Mouse (Mus musculus) stomach, embryonic 15.5 days (tissue): ENCODE data around the gene Rap1b. TPM values are rescaled to one million over a fixed set of nuclear protein-coding genes. Genes with fewer than 3 reads are reported as not detected.

Experiments used
- ATAC-seq: fragments of 200-750 bp; cut with Nextera tagmentation; 2 replicates; pipeline ENCODE4 v1.8.0; 2017; ENCODE audit warnings: low read depth, moderate number of reproducible peaks, moderate TSS enrichment; ENCODE audit not compliant: insufficient read depth, low FRiP score
- H3K27ac ChIP-seq: fragments of 300-500 bp; sonication (generic); 2 replicates; pipeline ENCODE4 v1.5.1; 2015; ENCODE audit warnings: mild to moderate bottlenecking, inconsistent platforms
- H3K27me3 ChIP-seq: fragments of 300-500 bp; sonication (generic); replicated peaks from 2 replicates; pipeline ENCODE4 v1.6.1; 2015; ENCODE audit warnings: inconsistent platforms
- H3K36me3 ChIP-seq: fragments of 300-500 bp; sonication (generic); 2 replicates; pipeline ENCODE4 v1.6.1; 2015; ENCODE audit warnings: inconsistent platforms
- H3K4me1 ChIP-seq: fragments of 300-500 bp; sonication (generic); 2 replicates; pipeline ENCODE4 v1.6.1; 2015; ENCODE audit warnings: inconsistent platforms
- H3K4me2 ChIP-seq: fragments of 300-500 bp; sonication (generic); 2 replicates; pipeline ENCODE4 v1.6.1; 2015; ENCODE audit warnings: mild to moderate bottlenecking, inconsistent platforms
- H3K4me3 ChIP-seq: fragments of 300-500 bp; sonication (generic); replicated peaks from 2 replicates; pipeline ENCODE4 v1.5.1; 2015; ENCODE audit warnings: inconsistent platforms
- H3K9ac ChIP-seq: fragments of 300-500 bp; sonication (generic); 2 replicates; pipeline ENCODE4 v1.6.1; 2015; ENCODE audit warnings: inconsistent platforms
- H3K9me3 ChIP-seq: fragments of 300-500 bp; sonication (generic); 2 replicates; pipeline ENCODE4 v1.6.1; 2016; ENCODE audit warnings: inconsistent platforms
- WGBS: fragments of 180-500 bp; shearing (Covaris S2); methylation state at CpG from one replicate; pipeline ENCODE4 v1.1.7; 2015; 5-methylcytosine and 5-hydroxymethylcytosine counted together
- polyA plus RNA-seq: library from polyadenylated mRNA; unstranded; fragments of >200 nt; fragmentation: Nextera tagmentation; extraction: Ambion mirVana; gene quantifications from 2 replicates; pipeline ENCODE4 v1.2.1, GENCODE M21; 2015

Rap1b gene
- polyA plus RNA-seq, 1 experiment from 2014 or later, result 177 TPM

DNA sequence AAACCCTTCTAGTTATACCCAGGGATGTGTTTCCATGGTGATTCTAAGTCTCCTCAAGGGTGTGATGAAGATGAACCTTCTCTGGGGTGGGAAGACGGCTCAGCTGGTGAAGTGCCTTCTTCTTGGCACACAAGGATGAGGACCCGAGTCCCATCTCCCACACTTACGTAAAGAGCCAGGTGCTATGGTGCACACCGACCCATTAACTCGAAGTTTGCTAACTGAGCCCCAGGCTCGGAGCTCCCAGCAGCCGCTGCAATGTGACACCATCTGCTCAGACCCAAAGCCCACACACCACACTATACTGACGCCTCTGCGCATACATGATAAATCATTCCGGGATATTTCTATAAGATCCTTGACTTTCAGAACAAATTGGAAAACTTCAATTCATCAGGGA lies 29.1 kb upstream of the Rap1b start:
- Histone ChIP-seq H3K4me3 (no peak overlapping the region), H3K27ac (no peak overlapping the region), H3K9ac (no peak overlapping the region), H3K4me1 (no peaks in the 10 kb centered on the region), H3K36me3 (no peaks in the 10 kb centered on the region), H3K4me2 (no peak overlapping the region), H3K27me3 (no peaks in the 10 kb centered on the region), H3K9me3 (no peaks in the 10 kb centered on the region)
- WGBS, result 68% methylated on average over 10 of the region's 10 CpGs
- no peak for ATAC-seq

DNA sequence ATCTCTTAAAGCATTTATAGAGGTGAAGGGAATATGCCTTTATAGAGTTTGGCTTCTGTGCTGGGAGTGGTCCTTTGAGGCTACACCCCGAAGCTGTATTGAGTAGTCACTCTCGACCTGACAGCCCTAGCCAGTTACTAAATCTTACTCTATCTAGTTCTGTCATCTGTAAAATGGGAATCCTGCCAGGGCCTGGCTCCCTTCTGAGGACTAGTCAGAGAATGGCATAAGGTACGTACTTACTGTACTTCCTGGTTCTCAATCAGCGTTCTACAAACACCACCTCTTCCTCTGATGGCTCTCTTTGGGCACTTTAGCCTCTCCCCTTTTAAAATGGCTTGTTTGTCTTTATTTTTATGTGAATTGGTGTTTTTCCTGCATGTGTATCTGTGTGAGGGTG lies 28.1 kb upstream of the Rap1b start:
- no peaks in the 10 kb centered on the region for H3K27me3 ChIP-seq
- no peak overlapping the region for H3K27ac ChIP-seq
- H3K9me3 ChIP-seq, result no peaks in the 10 kb centered on the region
- no peak overlapping the region for H3K4me3 ChIP-seq
- WGBS, result 73% methylated on average over 4 of the region's 4 CpGs
- H3K4me2 ChIP-seq, result no peak overlapping the region
- ATAC-seq, result no peak
- no peaks in the 10 kb centered on the region for H3K4me1 ChIP-seq
- no peak overlapping the region for H3K9ac ChIP-seq
- H3K36me3 ChIP-seq, result no peaks in the 10 kb centered on the region

DNA sequence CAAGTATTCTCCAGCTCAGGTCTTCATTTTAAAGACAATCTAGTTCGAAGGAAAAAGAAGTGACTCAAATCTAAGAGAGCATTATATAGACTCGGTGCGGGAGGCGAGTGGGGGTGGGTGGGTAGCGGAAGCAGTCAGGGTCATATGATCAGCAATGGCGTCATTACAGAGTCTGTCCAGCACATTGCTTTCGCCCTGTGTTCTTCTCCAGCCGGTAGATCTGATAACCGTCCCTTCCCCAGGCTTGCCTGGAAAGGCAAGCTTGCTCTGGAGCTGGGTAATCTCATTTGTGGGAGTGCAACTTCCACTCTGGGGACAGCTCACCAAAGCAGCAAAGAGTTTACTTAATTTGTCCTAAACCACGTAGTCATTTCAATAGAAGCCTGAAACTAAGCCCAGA lies 26.6 kb upstream of the Rap1b start:
- no peak for ATAC-seq
- Histone ChIP-seq H3K4me1 (no peaks in the 10 kb centered on the region), H3K27ac (no peak overlapping the region), H3K27me3 (no peaks in the 10 kb centered on the region), H3K9me3 (no peaks in the 10 kb centered on the region), H3K9ac (no peak overlapping the region), H3K4me3 (no peak overlapping the region), H3K4me2 (no peak overlapping the region), H3K36me3 (no peaks in the 10 kb centered on the region)
- 68% methylated on average over 10 of the region's 10 CpGs for WGBS

DNA sequence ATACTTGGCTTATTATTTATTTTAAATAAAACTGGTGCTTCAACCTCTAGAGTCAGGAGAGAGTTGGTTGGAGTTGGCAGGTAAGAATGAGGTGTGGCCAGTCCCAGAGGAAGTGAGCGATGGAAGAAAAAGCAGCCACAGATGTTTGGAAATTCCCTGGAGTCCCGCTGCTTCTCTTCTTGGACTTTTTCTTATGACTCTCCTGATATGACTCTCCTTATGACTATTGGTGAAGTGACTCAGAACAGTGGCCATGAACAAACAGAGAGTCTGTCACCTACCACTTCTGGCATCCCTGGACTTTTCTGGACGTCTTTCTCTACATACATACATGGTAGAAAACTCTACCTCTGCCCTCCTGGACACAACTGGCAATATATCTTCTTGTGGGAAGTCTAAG lies 21.5 kb upstream of the Rap1b start:
- Histone ChIP-seq H3K9ac (no peak overlapping the region), H3K27ac (no peak overlapping the region), H3K4me1 (no peaks in the 10 kb centered on the region), H3K36me3 (no peaks in the 10 kb centered on the region), H3K9me3 (no peaks in the 10 kb centered on the region), H3K4me2 (no peak overlapping the region), H3K27me3 (no peaks in the 10 kb centered on the region), H3K4me3 (no peak overlapping the region)
- no peak for ATAC-seq
- 83% methylated on average over 3 of the region's 3 CpGs for WGBS

DNA sequence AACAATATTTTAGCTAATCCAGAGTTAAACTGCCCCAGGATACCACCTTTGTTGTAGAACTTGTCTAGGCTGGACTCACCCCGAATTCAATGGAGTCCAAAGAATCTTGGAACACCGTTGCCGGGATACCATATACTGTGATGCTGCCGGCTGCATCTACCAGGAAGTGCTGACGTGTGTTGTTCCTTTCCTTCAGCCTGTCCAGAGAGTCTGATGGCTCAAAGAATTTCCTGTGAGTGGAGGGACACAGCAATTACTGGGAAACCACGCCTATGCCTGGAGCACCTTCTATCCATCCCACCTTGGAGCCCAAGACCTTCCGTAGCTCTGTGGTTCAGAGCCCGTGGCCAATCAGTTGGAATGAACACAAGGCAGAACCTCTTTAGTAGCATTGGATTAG lies 20.8 kb upstream of the Rap1b start:
- Histone ChIP-seq H3K9ac (no peak overlapping the region), H3K9me3 (no peaks in the 10 kb centered on the region), H3K4me3 (no peak overlapping the region), H3K4me1 (no peaks in the 10 kb centered on the region), H3K36me3 (no peaks in the 10 kb centered on the region), H3K27ac (no peak overlapping the region), H3K27me3 (no peaks in the 10 kb centered on the region), H3K4me2 (no peak overlapping the region)
- ATAC-seq, result no peak
- 74% methylated on average over 8 of the region's 8 CpGs for WGBS

DNA sequence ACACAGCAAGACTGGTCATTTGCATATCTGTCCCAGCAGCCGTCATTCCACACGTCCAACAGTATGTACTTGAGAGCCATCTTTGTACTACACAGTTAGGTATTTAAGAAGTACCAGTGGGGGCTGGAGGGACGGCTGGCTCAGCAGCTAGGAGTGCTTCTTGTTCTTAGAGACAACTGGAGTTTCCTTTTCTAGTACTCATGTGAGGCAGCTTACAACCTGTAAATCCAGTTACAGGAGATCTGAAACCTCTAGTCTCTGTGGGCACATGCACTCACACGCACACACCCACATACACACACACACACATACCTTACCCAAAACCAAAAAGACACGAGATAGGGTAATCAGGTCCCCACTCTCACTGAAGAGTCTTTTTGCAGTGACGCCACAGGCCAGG lies 18.9 kb upstream of the Rap1b start:
- 63% methylated on average over 6 of the region's 6 CpGs for WGBS
- H3K4me1 ChIP-seq, result 0 out of 2 replicates have a peak, but pooled peaks cover 2% of the 10 kb centered on the region
- H3K4me3 ChIP-seq, result no peak overlapping the region
- H3K4me2 ChIP-seq, result no peak overlapping the region
- H3K9me3 ChIP-seq, result no peaks in the 10 kb centered on the region
- no peak overlapping the region for H3K9ac ChIP-seq
- no peaks in the 10 kb centered on the region for H3K27me3 ChIP-seq
- no peaks in the 10 kb centered on the region for H3K36me3 ChIP-seq
- ATAC-seq, result no peak
- H3K27ac ChIP-seq, result no peak overlapping the region

DNA sequence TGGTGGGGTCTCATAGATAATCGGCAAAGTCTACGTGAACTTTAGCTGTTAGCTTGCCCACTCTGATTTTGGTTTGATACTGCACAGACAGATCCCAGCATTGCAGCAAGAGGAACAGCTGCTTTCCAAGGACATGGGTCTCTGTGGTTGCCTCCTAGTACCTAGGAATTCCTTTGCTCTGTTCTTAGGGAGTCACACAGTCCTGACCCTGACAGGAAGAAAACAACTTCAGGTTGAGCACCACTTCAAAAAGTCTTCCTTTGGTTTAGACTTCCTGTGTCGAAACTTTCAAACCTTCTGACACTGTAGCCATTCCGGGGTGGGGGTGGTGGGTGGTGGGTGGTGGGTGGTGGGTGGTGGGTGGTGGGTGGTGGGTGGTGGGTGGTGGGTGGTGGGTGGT lies 18.4 kb upstream of the Rap1b start:
- H3K4me3 ChIP-seq, result no peak overlapping the region
- H3K4me2 ChIP-seq, result no peak overlapping the region
- no peak for ATAC-seq
- no peaks in the 10 kb centered on the region for H3K27me3 ChIP-seq
- no peaks in the 10 kb centered on the region for H3K9me3 ChIP-seq
- H3K27ac ChIP-seq, result no peak overlapping the region
- 80% methylated on average over 4 of the region's 4 CpGs for WGBS
- no peaks in the 10 kb centered on the region for H3K36me3 ChIP-seq
- no peak overlapping the region for H3K9ac ChIP-seq
- 0 out of 2 replicates have a peak, but pooled peaks cover 2% of the 10 kb centered on the region for H3K4me1 ChIP-seq

DNA sequence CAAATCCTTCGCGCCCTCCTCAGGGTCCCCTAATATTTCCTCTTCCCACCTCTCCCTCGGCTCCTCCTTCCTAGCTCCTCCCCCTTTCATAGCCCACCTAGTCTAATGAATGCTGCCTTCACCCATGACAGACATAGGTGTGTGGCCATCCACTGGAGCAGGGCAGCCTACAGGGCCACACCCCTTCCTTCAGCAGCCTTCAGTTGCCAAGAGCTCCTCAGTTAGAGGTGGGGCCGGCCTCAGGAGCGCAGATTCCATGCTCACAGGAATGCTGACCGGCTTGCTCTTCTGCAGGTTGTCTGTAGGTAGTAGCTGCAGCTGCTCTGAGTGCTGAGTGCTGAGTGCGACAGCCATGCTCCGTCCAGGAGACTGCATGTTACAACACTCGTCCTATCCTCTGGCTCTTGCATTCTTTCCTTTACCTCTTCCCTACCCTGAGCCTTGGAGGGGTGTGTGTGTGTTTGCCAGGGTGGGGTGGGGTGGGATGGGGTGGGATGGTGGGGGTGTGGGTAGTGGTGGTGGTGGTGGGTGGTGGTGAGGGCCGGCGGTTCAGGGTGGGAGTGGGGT lies 16.3 kb upstream of the Rap1b start:
- H3K9me3 ChIP-seq, result no peaks in the 10 kb centered on the region
- H3K4me2 ChIP-seq, result no peak overlapping the region
- H3K27me3 ChIP-seq, result no peaks in the 10 kb centered on the region
- ATAC-seq, result peak; percentile 83
- WGBS, result 64% methylated on average over 11 of the region's 11 CpGs
- no peak overlapping the region for H3K27ac ChIP-seq
- no peaks in the 10 kb centered on the region for H3K36me3 ChIP-seq
- no peak overlapping the region for H3K9ac ChIP-seq
- 0 out of 2 replicates have a peak, but pooled peaks cover 2% of the 10 kb centered on the region for H3K4me1 ChIP-seq
- H3K4me3 ChIP-seq, result no peak overlapping the region

DNA sequence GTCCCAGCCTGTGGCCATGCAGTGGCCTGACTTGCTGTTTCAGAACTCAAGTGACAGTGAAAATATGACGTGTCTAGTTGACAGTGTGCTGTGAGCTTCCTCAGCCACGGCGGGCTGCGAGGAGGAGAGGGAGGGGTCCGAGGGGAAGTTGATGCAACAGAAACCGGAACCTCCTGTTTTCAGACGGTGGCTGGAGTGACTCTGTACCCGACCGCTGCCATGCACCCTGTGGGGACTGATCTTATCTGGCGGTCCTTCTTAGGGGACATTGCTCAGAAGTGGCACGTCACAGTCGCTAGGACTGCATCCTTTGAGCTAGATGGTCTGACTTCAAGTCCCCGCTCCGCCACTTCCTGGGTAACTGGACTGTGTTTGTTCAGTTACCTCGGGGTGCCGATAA lies 15.1 kb upstream of the Rap1b start:
- Histone ChIP-seq H3K4me2 (no peak overlapping the region), H3K27me3 (no peaks in the 10 kb centered on the region), H3K4me1 (0 out of 2 replicates have a peak, but pooled peaks cover 2% of the 10 kb centered on the region), H3K4me3 (no peak overlapping the region), H3K36me3 (no peaks in the 10 kb centered on the region), H3K9me3 (no peaks in the 10 kb centered on the region), H3K27ac (no peak overlapping the region), H3K9ac (no peak overlapping the region)
- ATAC-seq, result no peak
- WGBS, result 64% methylated on average over 16 of the region's 16 CpGs

DNA sequence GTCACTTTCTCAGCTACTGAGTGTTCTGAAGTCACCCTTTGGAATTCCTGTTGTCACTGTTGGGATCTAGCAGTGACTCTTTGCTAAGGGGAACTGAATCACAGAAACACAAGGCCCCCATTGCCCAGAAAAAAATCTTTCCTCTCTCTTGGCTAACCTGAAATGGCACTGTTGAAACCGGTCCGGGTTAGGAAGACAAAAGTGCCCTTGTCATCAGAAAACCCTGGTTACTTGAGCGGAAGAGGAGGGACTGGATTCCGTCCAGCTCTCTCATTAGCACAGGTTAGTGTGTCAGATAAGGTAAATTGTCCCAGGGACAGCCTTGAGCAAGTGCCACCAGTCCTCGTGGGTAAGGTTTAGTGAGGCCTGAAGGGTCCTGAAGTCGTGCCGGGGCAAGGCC lies 14.5 kb upstream of the Rap1b start:
- Histone ChIP-seq H3K9me3 (no peaks in the 10 kb centered on the region), H3K9ac (no peak overlapping the region), H3K27ac (no peak overlapping the region), H3K4me1 (0 out of 2 replicates have a peak, but pooled peaks cover 2% of the 10 kb centered on the region), H3K4me3 (no peak overlapping the region), H3K4me2 (no peak overlapping the region), H3K27me3 (no peaks in the 10 kb centered on the region), H3K36me3 (no peaks in the 10 kb centered on the region)
- WGBS, result 73% methylated on average over 7 of the region's 7 CpGs
- ATAC-seq, result no peak

DNA sequence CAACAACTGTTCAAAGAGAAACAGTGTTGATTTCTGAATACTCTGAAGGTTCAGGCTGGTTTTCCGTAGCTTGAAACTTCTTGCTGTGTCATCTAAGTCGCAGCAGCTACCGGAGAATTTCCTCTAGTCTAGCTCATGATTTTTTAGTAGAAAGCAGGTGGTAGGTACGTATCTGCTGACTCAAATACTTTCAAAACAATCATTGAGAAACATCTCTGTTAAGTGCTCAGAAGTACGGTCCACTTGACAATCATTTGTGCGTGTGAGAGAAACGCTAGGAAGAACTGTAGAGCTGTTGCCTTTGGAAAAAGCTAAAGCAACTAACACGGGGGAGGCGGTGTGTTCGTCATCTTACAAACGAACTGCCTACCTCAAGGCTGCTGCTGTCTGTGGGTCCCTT lies 14.0 kb upstream of the Rap1b start:
- no peaks in the 10 kb centered on the region for H3K27me3 ChIP-seq
- no peaks in the 10 kb centered on the region for H3K9me3 ChIP-seq
- no peak overlapping the region for H3K4me2 ChIP-seq
- 0 out of 2 replicates have a peak, but pooled peaks cover 2% of the 10 kb centered on the region for H3K4me1 ChIP-seq
- no peak for ATAC-seq
- no peak overlapping the region for H3K4me3 ChIP-seq
- no peak overlapping the region for H3K27ac ChIP-seq
- no peak overlapping the region for H3K9ac ChIP-seq
- H3K36me3 ChIP-seq, result no peaks in the 10 kb centered on the region
- WGBS, result 79% methylated on average over 11 of the region's 11 CpGs

DNA sequence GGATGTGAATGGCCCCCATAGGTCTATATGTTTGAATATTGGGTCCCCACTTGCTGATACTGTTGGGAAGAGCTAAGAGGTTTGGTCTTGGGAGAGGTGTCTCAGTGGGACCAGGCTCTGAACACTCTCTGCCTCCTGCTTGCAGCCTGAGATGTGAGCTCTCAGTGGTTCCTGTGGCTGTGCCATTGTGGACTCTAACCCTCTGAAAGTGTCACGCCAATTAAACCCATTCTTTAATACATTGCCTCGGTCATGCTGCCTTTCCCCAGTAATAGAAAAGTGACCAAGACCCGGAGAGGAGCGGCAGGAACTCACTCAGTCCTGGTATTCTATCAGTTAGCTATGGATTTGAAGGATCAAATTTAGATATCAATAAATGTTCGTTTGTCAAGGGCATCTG lies 12.4 kb upstream of the Rap1b start:
- no peak overlapping the region for H3K4me3 ChIP-seq
- 84% methylated on average over 5 of the region's 5 CpGs for WGBS
- no peaks in the 10 kb centered on the region for H3K27me3 ChIP-seq
- no peak for ATAC-seq
- 0 out of 2 replicates have a peak, but pooled peaks cover 2% of the 10 kb centered on the region for H3K4me1 ChIP-seq
- H3K4me2 ChIP-seq, result no peak overlapping the region
- H3K9me3 ChIP-seq, result no peaks in the 10 kb centered on the region
- H3K36me3 ChIP-seq, result no peaks in the 10 kb centered on the region
- no peak overlapping the region for H3K9ac ChIP-seq
- no peak overlapping the region for H3K27ac ChIP-seq
